Mouse (Mus musculus): Measurements from ENCODE around the gene Csdc2. TPM values are rescaled to one million over a fixed set of nuclear protein-coding genes. Genes with fewer than 3 reads are reported as not detected.
"Not testable (repeated sequence)": the region's sequence is repeated elsewhere in the genome, so short reads cannot be mapped to it uniquely, and the experiment has no call there.

Gene Csdc2
- total and polyA plus RNA-seq, 2 experiments from 2014 or later: 188 to 269 TPM

- Histone ChIP-seq H3K27ac (peak overlapping the region; percentile 41; the same call in 1 of the 2 replicates), H3K27me3 (ENCODE audit: insufficient read depth, low read length) (no peaks in the 10 kb centered on the region), H3K36me3 (ENCODE audit: insufficient read depth, low read length) (peaks cover 26% of the 10 kb centered on the region), H3K9ac (replicated peaks; ENCODE audit: low read length) (no peak overlapping the region), H3K9me3 (ENCODE audit: low read length) (no peaks in the 10 kb centered on the region), H3K4me1 (ENCODE audit: insufficient read depth, low read length) (no peaks in the 10 kb centered on the region), H3K4me2 (ENCODE audit: low read depth, low read length) (no peak overlapping the region), H3K4me3 (ENCODE audit: low read length) (no peak overlapping the region)
- TF ChIP-seq CTCF (IDR thresholded peaks at IDR 0.05; ENCODE audit: low read depth): no peak
- 74% methylated on average over 2 of the region's 2 CpGs for WGBS
- DNase-seq (ENCODE audit: low spot score): peak; percentile 50
- ATAC-seq: peak; percentile 62; the same call in 1 of the 2 replicates
Measured at GRCm38 (mm10) chr15:81896407-81896806, 40.2 kb upstream of the Csdc2 start.

- Histone ChIP-seq H3K36me3 (ENCODE audit: insufficient read depth, low read length) (peaks cover 28% of the 10 kb centered on the region), H3K27ac (no peak overlapping the region), H3K4me1 (ENCODE audit: insufficient read depth, low read length) (no peaks in the 10 kb centered on the region), H3K27me3 (ENCODE audit: insufficient read depth, low read length) (no peaks in the 10 kb centered on the region), H3K9ac (replicated peaks; ENCODE audit: low read length) (no peak overlapping the region), H3K9me3 (ENCODE audit: low read length) (no peaks in the 10 kb centered on the region), H3K4me3 (ENCODE audit: low read length) (no peak overlapping the region), H3K4me2 (ENCODE audit: low read depth, low read length) (no peak overlapping the region)
- WGBS: 91% methylated on average over 5 of the region's 5 CpGs
- ATAC-seq: no peak
- no peak for TF ChIP-seq CTCF (IDR thresholded peaks at IDR 0.05; ENCODE audit: low read depth)
- DNase-seq (ENCODE audit: low spot score): no peak
Measured at GRCm38 (mm10) chr15:81897607-81898285, 38.8 kb upstream of the Csdc2 start.

GRCm38 (mm10) chr15:81898751-81899150, 37.8 kb upstream of the Csdc2 start:
- DNase-seq (ENCODE audit: low spot score): no peak
- Histone ChIP-seq H3K36me3 (ENCODE audit: insufficient read depth, low read length) (peaks cover 35% of the 10 kb centered on the region), H3K4me2 (ENCODE audit: low read depth, low read length) (no peak overlapping the region), H3K27me3 (ENCODE audit: insufficient read depth, low read length) (no peaks in the 10 kb centered on the region), H3K9ac (replicated peaks; ENCODE audit: low read length) (no peak overlapping the region), H3K27ac (no peak overlapping the region), H3K9me3 (ENCODE audit: low read length) (no peaks in the 10 kb centered on the region), H3K4me3 (ENCODE audit: low read length) (no peak overlapping the region), H3K4me1 (ENCODE audit: insufficient read depth, low read length) (no peaks in the 10 kb centered on the region)
- TF ChIP-seq CTCF (IDR thresholded peaks at IDR 0.05; ENCODE audit: low read depth): no peak
- WGBS: 74% methylated on average over 2 of the region's 2 CpGs
- ATAC-seq: no peak

- no peaks in the 10 kb centered on the region for H3K4me1 ChIP-seq (ENCODE audit: insufficient read depth, low read length)
- no peak overlapping the region for H3K4me2 ChIP-seq (ENCODE audit: low read depth, low read length)
- peaks cover 70% of the 10 kb centered on the region for H3K36me3 ChIP-seq (ENCODE audit: insufficient read depth, low read length)
- TF ChIP-seq CTCF (IDR thresholded peaks at IDR 0.05; ENCODE audit: low read depth): peak; percentile 84
- no peak overlapping the region for H3K4me3 ChIP-seq (ENCODE audit: low read length)
- H3K9me3 ChIP-seq (ENCODE audit: low read length): no peaks in the 10 kb centered on the region
- H3K27me3 ChIP-seq (ENCODE audit: insufficient read depth, low read length): no peaks in the 10 kb centered on the region
- 31% methylated on average over 2 of the region's 2 CpGs for WGBS
- DNase-seq (ENCODE audit: low spot score) (peak; percentile 84), ATAC-seq (peak; percentile 57; the same call in 1 of the 2 replicates)
- no peak overlapping the region for H3K27ac ChIP-seq
- no peak overlapping the region for H3K9ac ChIP-seq (replicated peaks; ENCODE audit: low read length)
Measured at GRCm38 (mm10) chr15:81904939-81905338, 31.6 kb upstream of the Csdc2 start.

GRCm38 (mm10) chr15:81907953-81908352, 28.6 kb upstream of the Csdc2 start:
- Histone ChIP-seq H3K27me3 (ENCODE audit: insufficient read depth, low read length) (no peaks in the 10 kb centered on the region), H3K36me3 (ENCODE audit: insufficient read depth, low read length) (peaks cover 80% of the 10 kb centered on the region), H3K27ac (no peak overlapping the region), H3K9me3 (ENCODE audit: low read length) (no peaks in the 10 kb centered on the region), H3K4me2 (ENCODE audit: low read depth, low read length) (no peak overlapping the region), H3K4me3 (ENCODE audit: low read length) (no peak overlapping the region), H3K9ac (replicated peaks; ENCODE audit: low read length) (no peak overlapping the region), H3K4me1 (ENCODE audit: insufficient read depth, low read length) (no peaks in the 10 kb centered on the region)
- 89% methylated on average over 8 of the region's 8 CpGs for WGBS
- ATAC-seq: no peak
- no peak for DNase-seq (ENCODE audit: low spot score)
- TF ChIP-seq CTCF (IDR thresholded peaks at IDR 0.05; ENCODE audit: low read depth): no peak

GRCm38 (mm10) chr15:81908767-81909166, 27.8 kb upstream of the Csdc2 start:
- not testable (repeated sequence) for H3K4me1 ChIP-seq (ENCODE audit: insufficient read depth, low read length); H3K9ac ChIP-seq (replicated peaks; ENCODE audit: low read length); H3K4me2 ChIP-seq (ENCODE audit: low read depth, low read length); H3K9me3 ChIP-seq (ENCODE audit: low read length); DNase-seq (ENCODE audit: low spot score); H3K27ac ChIP-seq; H3K4me3 ChIP-seq (ENCODE audit: low read length); ATAC-seq; H3K27me3 ChIP-seq (ENCODE audit: insufficient read depth, low read length)
- 86% methylated on average over 4 of the region's 4 CpGs for WGBS
- TF ChIP-seq CTCF (IDR thresholded peaks at IDR 0.05; ENCODE audit: low read depth): peak; percentile 18; the same call in 1 of the 2 replicates
- peaks cover 82% of the 10 kb centered on the region for H3K36me3 ChIP-seq (ENCODE audit: insufficient read depth, low read length)

- Histone ChIP-seq H3K4me1 (ENCODE audit: insufficient read depth, low read length) (no peaks in the 10 kb centered on the region), H3K27ac (no peak overlapping the region), H3K4me2 (ENCODE audit: low read depth, low read length) (no peak overlapping the region), H3K27me3 (ENCODE audit: insufficient read depth, low read length) (no peaks in the 10 kb centered on the region), H3K9me3 (ENCODE audit: low read length) (no peaks in the 10 kb centered on the region), H3K36me3 (ENCODE audit: insufficient read depth, low read length) (peaks cover 88% of the 10 kb centered on the region), H3K9ac (replicated peaks; ENCODE audit: low read length) (no peak overlapping the region), H3K4me3 (ENCODE audit: low read length) (no peak overlapping the region)
- WGBS: 77% methylated on average over 2 of the region's 2 CpGs
- ATAC-seq (no peak), DNase-seq (ENCODE audit: low spot score) (no peak)
- no peak for TF ChIP-seq CTCF (IDR thresholded peaks at IDR 0.05; ENCODE audit: low read depth)
Measured at GRCm38 (mm10) chr15:81912498-81912897, 24.1 kb upstream of the Csdc2 start.
